Mouse (Mus musculus): Measurements from ENCODE around the gene Fads6. TPM values are rescaled to one million over a fixed set of nuclear protein-coding genes. Genes with fewer than 3 reads are reported as not detected.

Gene Fads6
- polyA plus RNA-seq, 1 experiment from 2014 or later: 0.45 TPM

DNA sequence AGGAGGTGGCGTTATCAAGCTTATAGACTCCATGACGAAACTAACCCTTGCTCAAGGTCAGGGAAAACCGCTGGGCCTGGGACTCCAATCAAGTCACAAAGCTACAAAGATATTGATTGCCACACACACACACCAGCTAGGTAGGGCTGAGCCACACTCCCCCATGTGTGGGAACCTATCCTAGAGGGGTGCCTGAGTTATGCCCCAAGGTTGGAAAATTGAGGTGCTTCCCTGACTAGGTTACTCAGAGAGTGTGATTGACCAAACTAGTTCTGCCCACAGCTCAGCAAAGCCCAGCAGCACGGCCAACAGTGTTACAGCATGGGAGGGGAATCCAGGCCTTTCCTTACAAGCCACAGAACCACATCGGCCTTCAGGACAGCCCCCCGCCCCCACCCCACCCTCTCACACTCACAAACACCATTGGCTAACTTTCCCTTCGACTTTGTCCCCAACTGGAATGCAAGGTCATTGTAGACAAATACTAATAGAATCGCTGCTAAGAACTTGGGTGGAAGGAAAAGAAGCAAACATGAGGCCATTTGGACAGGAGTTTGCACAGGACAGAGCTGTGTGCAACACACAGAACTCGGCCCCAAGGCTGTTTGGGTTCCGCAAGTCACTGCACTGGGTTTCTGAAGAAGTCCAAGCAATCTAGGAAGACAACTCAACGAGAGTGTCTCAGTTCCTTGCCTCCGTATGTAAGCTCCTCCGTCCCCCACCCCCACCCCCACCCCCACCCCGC lies 4.7 kb downstream of the Fads6 start:
- Histone ChIP-seq H3K4me3 (ENCODE audit: low read depth, low read length) (no peak overlapping the region), H3K4me2 (ENCODE audit: low read depth, low read length, severe bottlenecking) (no peak overlapping the region), H3K36me3 (ENCODE audit: control insufficient read depth, insufficient read depth, low read length) (no peaks in the 10 kb centered on the region), H3K9ac (ENCODE audit: low read length) (no peak overlapping the region), H3K27ac (ENCODE audit: low read depth, low read length) (no peak overlapping the region), H3K4me1 (replicated peaks; ENCODE audit: control insufficient read depth, insufficient read depth, low read length) (no peaks in the 10 kb centered on the region; the same call in 1 of the 2 replicates), H3K27me3 (ENCODE audit: control insufficient read depth, insufficient read depth, low read length) (no peaks in the 10 kb centered on the region), H3K9me3 (ENCODE audit: control insufficient read depth, low read length) (no peaks in the 10 kb centered on the region)
- DNase-seq (ENCODE audit: low spot score): no peak
- ATAC-seq (replicated peaks; ENCODE audit: low FRiP score): no peak
- WGBS: 75% methylated on average over 14 of the region's 14 CpGs

DNA sequence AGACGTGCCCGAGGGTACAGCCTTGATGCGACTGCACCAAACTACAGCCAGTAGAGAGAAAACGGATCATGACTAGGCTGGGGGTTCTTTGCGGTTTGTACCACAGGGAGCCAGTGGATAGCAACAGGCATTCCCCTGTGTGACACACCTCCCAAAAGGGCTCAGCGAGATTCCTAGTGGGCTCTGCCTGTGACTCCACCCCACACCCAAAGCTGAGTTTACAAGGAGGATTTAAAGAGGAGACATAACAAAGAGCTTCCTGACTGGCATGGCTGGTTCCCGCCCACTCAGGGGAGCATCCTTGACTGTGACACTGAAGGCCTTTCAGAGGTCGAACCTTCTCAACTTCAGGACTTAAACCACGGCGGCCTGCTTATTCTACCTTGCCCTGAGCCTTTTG lies 6.0 kb downstream of the Fads6 start:
- Histone ChIP-seq H3K9me3 (ENCODE audit: control insufficient read depth, low read length) (no peaks in the 10 kb centered on the region), H3K4me2 (ENCODE audit: low read depth, low read length, severe bottlenecking) (no peak overlapping the region), H3K4me1 (replicated peaks; ENCODE audit: control insufficient read depth, insufficient read depth, low read length) (no peaks in the 10 kb centered on the region; the same call in 1 of the 2 replicates), H3K4me3 (ENCODE audit: low read depth, low read length) (no peak overlapping the region), H3K36me3 (ENCODE audit: control insufficient read depth, insufficient read depth, low read length) (no peaks in the 10 kb centered on the region), H3K27ac (ENCODE audit: low read depth, low read length) (no peak overlapping the region), H3K27me3 (ENCODE audit: control insufficient read depth, insufficient read depth, low read length) (no peaks in the 10 kb centered on the region), H3K9ac (ENCODE audit: low read length) (no peak overlapping the region)
- no peak for ATAC-seq (replicated peaks; ENCODE audit: low FRiP score)
- DNase-seq (ENCODE audit: low spot score): no peak
- 84% methylated on average over 10 of the region's 10 CpGs for WGBS

GRCm38 (mm10) chr11:115290919-115291318 lies 6.5 kb downstream of the Fads6 start:
- no peak for ATAC-seq (replicated peaks; ENCODE audit: low FRiP score)

DNA sequence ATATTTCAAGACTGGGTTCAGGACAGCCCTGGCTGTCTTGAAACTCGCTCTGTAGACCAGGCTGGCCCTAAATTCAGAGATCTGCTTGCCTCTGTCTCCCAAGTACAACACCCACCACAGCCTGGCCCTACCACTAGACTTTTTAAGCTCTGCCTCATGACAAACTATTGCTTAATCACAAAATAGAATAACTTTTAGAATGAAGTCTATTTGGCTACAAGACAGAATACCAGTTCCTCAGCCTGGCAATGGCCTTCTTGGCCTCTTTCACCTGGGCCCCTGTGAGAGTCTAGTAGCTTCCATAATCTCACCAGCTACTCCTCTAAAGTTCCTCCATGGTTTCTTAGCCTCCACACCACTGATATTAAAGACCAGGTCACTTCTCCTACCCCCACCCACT lies 7.1 kb downstream of the Fads6 start:
- DNase-seq (ENCODE audit: low spot score) (no peak), ATAC-seq (replicated peaks; ENCODE audit: low FRiP score) (no peak)
- Histone ChIP-seq H3K4me1 (replicated peaks; ENCODE audit: control insufficient read depth, insufficient read depth, low read length) (no peaks in the 10 kb centered on the region; the same call in 1 of the 2 replicates), H3K36me3 (ENCODE audit: control insufficient read depth, insufficient read depth, low read length) (no peaks in the 10 kb centered on the region), H3K9ac (ENCODE audit: low read length) (no peak overlapping the region), H3K4me3 (ENCODE audit: low read depth, low read length) (no peak overlapping the region), H3K27ac (ENCODE audit: low read depth, low read length) (no peak overlapping the region), H3K9me3 (ENCODE audit: control insufficient read depth, low read length) (no peaks in the 10 kb centered on the region), H3K27me3 (ENCODE audit: control insufficient read depth, insufficient read depth, low read length) (no peaks in the 10 kb centered on the region), H3K4me2 (ENCODE audit: low read depth, low read length, severe bottlenecking) (no peak overlapping the region)
- WGBS: 86% methylated on average over 1 of the region's 1 CpGs

More at GRCm38 (mm10) chr11:115290919-115291318, 6.5 kb downstream of the Fads6 start:
- Histone ChIP-seq H3K27me3 (ENCODE audit: control insufficient read depth, insufficient read depth, low read length) (no peaks in the 10 kb centered on the region), H3K4me1 (replicated peaks; ENCODE audit: control insufficient read depth, insufficient read depth, low read length) (no peaks in the 10 kb centered on the region; the same call in 1 of the 2 replicates), H3K27ac (ENCODE audit: low read depth, low read length) (no peak overlapping the region), H3K36me3 (ENCODE audit: control insufficient read depth, insufficient read depth, low read length) (no peaks in the 10 kb centered on the region), H3K4me3 (ENCODE audit: low read depth, low read length) (no peak overlapping the region), H3K9me3 (ENCODE audit: control insufficient read depth, low read length) (no peaks in the 10 kb centered on the region), H3K4me2 (ENCODE audit: low read depth, low read length, severe bottlenecking) (no peak overlapping the region), H3K9ac (ENCODE audit: low read length) (no peak overlapping the region)
- 91% methylated on average over 6 of the region's 6 CpGs for WGBS
- DNase-seq (ENCODE audit: low spot score): no peak

DNA sequence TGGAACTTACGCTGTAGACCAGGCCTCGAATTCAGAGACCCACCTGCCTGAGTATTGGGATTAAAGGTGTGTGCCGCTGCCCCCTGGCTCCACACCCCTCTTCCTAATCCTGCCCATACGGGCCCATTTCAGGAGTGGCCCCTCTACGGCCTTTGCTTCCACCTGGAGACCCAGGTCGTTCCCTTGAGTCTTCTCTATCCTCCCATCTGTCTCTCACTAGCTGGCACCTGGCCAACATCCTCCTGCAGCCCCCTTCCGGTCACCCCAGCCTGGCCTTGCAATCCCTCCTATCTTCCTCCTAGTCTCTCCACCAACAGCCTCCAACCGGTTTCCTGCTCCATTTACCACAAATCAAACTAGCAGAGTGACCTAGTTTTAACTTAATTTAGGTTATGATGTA lies 7.6 kb downstream of the Fads6 start:
- WGBS: 81% methylated on average over 8 of the region's 8 CpGs
- no peak overlapping the region for H3K4me3 ChIP-seq (ENCODE audit: low read depth, low read length)
- no peaks in the 10 kb centered on the region for H3K27me3 ChIP-seq (ENCODE audit: control insufficient read depth, insufficient read depth, low read length)
- ATAC-seq (replicated peaks; ENCODE audit: low FRiP score) (no peak), DNase-seq (ENCODE audit: low spot score) (no peak)
- H3K4me1 ChIP-seq (replicated peaks; ENCODE audit: control insufficient read depth, insufficient read depth, low read length): no peaks in the 10 kb centered on the region; the same call in 1 of the 2 replicates
- H3K36me3 ChIP-seq (ENCODE audit: control insufficient read depth, insufficient read depth, low read length): no peaks in the 10 kb centered on the region
- no peak overlapping the region for H3K9ac ChIP-seq (ENCODE audit: low read length)
- no peak overlapping the region for H3K27ac ChIP-seq (ENCODE audit: low read depth, low read length)
- H3K9me3 ChIP-seq (ENCODE audit: control insufficient read depth, low read length): no peaks in the 10 kb centered on the region
- no peak overlapping the region for H3K4me2 ChIP-seq (ENCODE audit: low read depth, low read length, severe bottlenecking)

DNA sequence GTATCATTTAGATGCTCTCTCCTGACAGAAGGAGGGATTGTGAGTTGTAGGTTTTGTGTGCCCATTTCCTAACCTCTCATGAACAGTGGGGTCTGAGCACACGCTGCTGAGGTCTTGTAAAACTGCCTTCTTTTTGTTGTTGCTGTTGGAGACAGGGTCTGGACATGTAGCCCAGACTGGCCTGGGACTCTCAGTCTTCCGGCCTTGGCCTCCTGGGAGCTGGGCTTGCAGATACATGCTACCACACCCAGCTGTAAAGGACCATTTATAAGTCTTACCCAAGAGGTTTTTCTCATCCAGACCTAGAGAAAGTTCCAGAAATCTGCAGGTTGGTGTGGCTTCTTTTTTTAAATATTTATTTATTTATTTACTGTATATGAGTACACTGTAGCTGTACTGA lies 9.2 kb downstream of the Fads6 start:
- no peak for DNase-seq (ENCODE audit: low spot score)
- no peak overlapping the region for H3K9ac ChIP-seq (ENCODE audit: low read length)
- no peaks in the 10 kb centered on the region for H3K9me3 ChIP-seq (ENCODE audit: control insufficient read depth, low read length)
- no peak overlapping the region for H3K4me3 ChIP-seq (ENCODE audit: low read depth, low read length)
- no peaks in the 10 kb centered on the region for H3K27me3 ChIP-seq (ENCODE audit: control insufficient read depth, insufficient read depth, low read length)
- no peak overlapping the region for H3K4me2 ChIP-seq (ENCODE audit: low read depth, low read length, severe bottlenecking)
- 91% methylated on average over 2 of the region's 2 CpGs for WGBS
- H3K36me3 ChIP-seq (ENCODE audit: control insufficient read depth, insufficient read depth, low read length): no peaks in the 10 kb centered on the region
- no peak overlapping the region for H3K27ac ChIP-seq (ENCODE audit: low read depth, low read length)
- no peak for ATAC-seq (replicated peaks; ENCODE audit: low FRiP score)
- H3K4me1 ChIP-seq (replicated peaks; ENCODE audit: control insufficient read depth, insufficient read depth, low read length): no peaks in the 10 kb centered on the region; the same call in 1 of the 2 replicates

- H3K27me3 ChIP-seq (ENCODE audit: control insufficient read depth, insufficient read depth, low read length): no peaks in the 10 kb centered on the region
- no peak overlapping the region for H3K9ac ChIP-seq (ENCODE audit: low read length)
- DNase-seq (ENCODE audit: low spot score): no peak
- no peaks in the 10 kb centered on the region; the same call in 1 of the 2 replicates for H3K4me1 ChIP-seq (replicated peaks; ENCODE audit: control insufficient read depth, insufficient read depth, low read length)
- no peak for ATAC-seq (replicated peaks; ENCODE audit: low FRiP score)
- no peaks in the 10 kb centered on the region for H3K9me3 ChIP-seq (ENCODE audit: control insufficient read depth, low read length)
- H3K4me3 ChIP-seq (ENCODE audit: low read depth, low read length): no peak overlapping the region
- 78% methylated on average over 5 of the region's 5 CpGs for WGBS
- H3K36me3 ChIP-seq (ENCODE audit: control insufficient read depth, insufficient read depth, low read length): no peaks in the 10 kb centered on the region
- no peak overlapping the region for H3K27ac ChIP-seq (ENCODE audit: low read depth, low read length)
- no peak overlapping the region for H3K4me2 ChIP-seq (ENCODE audit: low read depth, low read length, severe bottlenecking)
Measured at GRCm38 (mm10) chr11:115287386-115287785, 10.1 kb downstream of the Fads6 start.

DNA sequence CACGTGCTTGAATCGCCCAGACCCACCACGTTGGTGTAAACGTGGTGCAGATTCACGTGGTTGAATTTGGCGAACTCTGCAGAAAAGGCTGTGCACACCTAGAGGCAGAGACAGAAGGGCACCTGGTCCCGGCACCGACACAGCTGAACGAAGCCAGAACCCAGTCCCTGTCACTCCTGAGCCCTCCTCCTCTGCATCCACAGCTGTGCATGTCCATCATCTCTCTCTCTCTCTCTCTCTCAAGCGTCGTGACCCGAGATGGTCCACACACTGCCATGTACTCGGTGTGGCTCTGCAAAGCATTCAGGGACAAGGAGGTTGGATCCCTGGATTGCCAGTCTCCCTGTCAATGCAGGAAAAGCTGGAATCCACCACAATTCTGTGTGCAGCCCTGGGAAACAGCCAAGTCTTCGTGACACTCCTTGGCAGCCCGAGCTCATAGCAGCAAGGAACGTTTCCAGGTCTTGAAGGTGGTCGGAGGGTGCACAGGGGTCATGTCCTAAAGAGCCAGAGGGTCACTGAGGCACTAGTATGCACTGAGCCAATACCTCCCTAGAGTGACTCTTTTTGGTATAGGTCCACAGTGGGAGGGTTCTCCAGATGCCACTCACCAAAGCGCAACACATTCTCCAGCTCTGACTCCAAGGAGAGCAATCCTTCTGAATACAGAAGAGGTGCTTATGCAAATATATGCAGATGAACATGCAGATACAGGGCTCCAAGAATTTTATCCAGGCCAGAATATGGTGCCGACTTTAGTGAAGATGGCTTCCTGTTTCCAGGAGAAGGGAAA lies 11.1 kb downstream of the Fads6 start:
- Histone ChIP-seq H3K27me3 (ENCODE audit: control insufficient read depth, insufficient read depth, low read length) (no peaks in the 10 kb centered on the region), H3K4me1 (replicated peaks; ENCODE audit: control insufficient read depth, insufficient read depth, low read length) (no peaks in the 10 kb centered on the region), H3K4me2 (ENCODE audit: low read depth, low read length, severe bottlenecking) (no peak overlapping the region), H3K27ac (ENCODE audit: low read depth, low read length) (no peak overlapping the region), H3K9ac (ENCODE audit: low read length) (no peak overlapping the region), H3K9me3 (ENCODE audit: control insufficient read depth, low read length) (no peaks in the 10 kb centered on the region), H3K4me3 (ENCODE audit: low read depth, low read length) (no peak overlapping the region), H3K36me3 (ENCODE audit: control insufficient read depth, insufficient read depth, low read length) (no peaks in the 10 kb centered on the region)
- 79% methylated on average over 19 of the region's 19 CpGs for WGBS
- ATAC-seq (replicated peaks; ENCODE audit: low FRiP score): no peak
- DNase-seq (ENCODE audit: low spot score): no peak
